In the genomic region with DNA sequence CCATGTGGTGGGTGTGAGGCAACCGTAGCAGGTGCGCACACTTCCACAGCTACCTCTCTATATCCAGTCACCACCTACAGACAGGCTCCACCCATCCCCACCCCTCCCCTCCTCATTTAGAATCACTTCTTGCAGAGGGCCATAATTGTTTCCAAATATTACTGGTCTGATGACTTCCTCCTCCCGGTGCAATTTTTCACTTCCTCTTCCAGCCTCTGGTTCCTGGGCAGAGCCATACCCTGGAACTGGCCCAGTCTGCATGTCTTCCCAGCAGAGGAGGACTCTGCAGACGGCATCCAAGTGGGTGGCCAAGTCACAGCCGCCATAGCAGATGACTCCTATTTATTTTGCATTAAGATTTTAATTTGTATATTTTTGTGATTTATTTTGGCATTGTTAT, we compare ENCODE assay signal across 1 mouse cellular context.
TF ChIP-seq lines count a peak whose summit lies in the region.

No protein-coding gene starts in this region.

TF ChIP-seq in MEL, 35 proteins besides CTCF, POLR2A, EP300 and RAD21:
- TF ChIP-seq ZMIZ1 (IDR thresholded peaks at IDR 0.05; ENCODE audit: low read depth, low read length), result no peak
- no peak for TF ChIP-seq POLR2AphosphoS2 (IDR thresholded peaks at IDR 0.05; ENCODE audit: low read length)
